Mouse (Mus musculus) hindbrain, embryonic 13.5 days (tissue): ENCODE results near the gene Agpat3. TPM values are rescaled to one million over a fixed set of nuclear protein-coding genes. Genes with fewer than 3 reads are reported as not detected.
"Not testable (repeated sequence)": the region's sequence is repeated elsewhere in the genome, so short reads cannot be mapped to it uniquely, and the experiment has no call there.

Experiments used
- ATAC-seq: fragments of 200-750 bp; cut with Nextera tagmentation; 2 replicates; pipeline ENCODE4 v1.8.0; 2017; ENCODE audit warnings: moderate TSS enrichment; ENCODE audit not compliant: low FRiP score
- H3K27ac ChIP-seq: fragments of 300-500 bp; sonication (generic); 2 replicates; pipeline ENCODE4 v1.5.1; 2015; ENCODE audit warnings: inconsistent platforms, mild to moderate bottlenecking, moderate library complexity
- H3K27me3 ChIP-seq: fragments of 300-500 bp; sonication (generic); 2 replicates; pipeline ENCODE4 v1.6.1; 2015; ENCODE audit warnings: mild to moderate bottlenecking, inconsistent platforms
- H3K36me3 ChIP-seq: fragments of 300-500 bp; sonication (generic); 2 replicates; pipeline ENCODE4 v1.6.1; 2015; ENCODE audit warnings: mild to moderate bottlenecking, inconsistent platforms
- H3K4me1 ChIP-seq: fragments of 300-500 bp; sonication (generic); replicated peaks from 2 replicates; pipeline ENCODE4 v1.6.1; 2015; ENCODE audit warnings: inconsistent platforms
- H3K4me2 ChIP-seq: fragments of 300-500 bp; sonication (generic); 2 replicates; pipeline ENCODE4 v1.6.1; 2015; ENCODE audit warnings: inconsistent platforms, mild to moderate bottlenecking, moderate library complexity
- H3K4me3 ChIP-seq: fragments of 300-500 bp; sonication (generic); 2 replicates; pipeline ENCODE4 v1.5.1; 2015; ENCODE audit warnings: mild to moderate bottlenecking, inconsistent platforms
- H3K9ac ChIP-seq: fragments of 300-500 bp; sonication (generic); 2 replicates; pipeline ENCODE4 v1.6.1; 2015; ENCODE audit warnings: mild to moderate bottlenecking, inconsistent platforms
- H3K9me3 ChIP-seq: fragments of 300-500 bp; sonication (generic); 2 replicates; pipeline ENCODE4 v1.6.1; 2016; ENCODE audit warnings: inconsistent platforms
- WGBS: fragments of 180-500 bp; shearing (Covaris S2); methylation state at CpG from one replicate; pipeline ENCODE4 v1.1.7; 2015; 5-methylcytosine and 5-hydroxymethylcytosine counted together
- polyA plus RNA-seq: library from polyadenylated mRNA; unstranded; fragments of >200 nt; fragmentation: Nextera tagmentation; extraction: Ambion mirVana; gene quantifications from 2 replicates; pipeline ENCODE4 v1.2.1, GENCODE M21; 2015

Agpat3 gene
- polyA plus RNA-seq, 1 experiment from 2014 or later = 51.2 TPM

GRCm38 (mm10) chr10:78378516-78378915, 26.2 kb upstream of the Agpat3 start:
- 95% methylated on average over 7 of the region's 7 CpGs for WGBS
- Histone ChIP-seq H3K9ac (no peak overlapping the region), H3K27me3 (no peaks in the 10 kb centered on the region; the same call in 1 of the 2 replicates), H3K4me1 (no peaks in the 10 kb centered on the region), H3K9me3 (no peaks in the 10 kb centered on the region), H3K4me2 (no peak overlapping the region), H3K27ac (no peak overlapping the region), H3K36me3 (no peaks in the 10 kb centered on the region), H3K4me3 (no peak overlapping the region)
- ATAC-seq = no peak

GRCm38 (mm10) chr10:78372681-78373668, 20.7 kb upstream of the Agpat3 start:
- WGBS = 72% methylated on average over 27 of the region's 27 CpGs

GRCm38 (mm10) chr10:78371746-78372145, 19.5 kb upstream of the Agpat3 start:
- Histone ChIP-seq H3K4me1 (no peaks in the 10 kb centered on the region), H3K9ac (no peak overlapping the region), H3K27me3 (no peaks in the 10 kb centered on the region), H3K36me3 (no peaks in the 10 kb centered on the region), H3K4me2 (no peak overlapping the region), H3K27ac (no peak overlapping the region), H3K9me3 (no peaks in the 10 kb centered on the region), H3K4me3 (no peak overlapping the region)
- WGBS = 94% methylated on average over 6 of the region's 6 CpGs
- ATAC-seq = no peak

More at GRCm38 (mm10) chr10:78372681-78373668, 20.7 kb upstream of the Agpat3 start:
- no peak overlapping the region for H3K9ac ChIP-seq
- ATAC-seq = no peak
- no peaks in the 10 kb centered on the region for H3K36me3 ChIP-seq
- no peaks in the 10 kb centered on the region for H3K4me1 ChIP-seq
- H3K27ac ChIP-seq = no peak overlapping the region
- H3K27me3 ChIP-seq = no peaks in the 10 kb centered on the region
- no peaks in the 10 kb centered on the region for H3K9me3 ChIP-seq
- no peak overlapping the region for H3K4me2 ChIP-seq
- H3K4me3 ChIP-seq = no peak overlapping the region

- Histone ChIP-seq H3K36me3 (no peaks in the 10 kb centered on the region), H3K9me3 (no peaks in the 10 kb centered on the region), H3K4me2 (no peak overlapping the region), H3K27ac (no peak overlapping the region), H3K27me3 (no peaks in the 10 kb centered on the region), H3K9ac (no peak overlapping the region), H3K4me3 (no peak overlapping the region), H3K4me1 (no peaks in the 10 kb centered on the region)
- 50% methylated on average over 4 of the region's 4 CpGs for WGBS
- no peak for ATAC-seq
These were observed 15.3 kb upstream of the Agpat3 start for GRCm38 (mm10) chr10:78367586-78367985.

GRCm38 (mm10) chr10:78366851-78367312, 14.6 kb upstream of the Agpat3 start:
- Histone ChIP-seq H3K9me3 (no peaks in the 10 kb centered on the region), H3K9ac (no peak overlapping the region), H3K27me3 (no peaks in the 10 kb centered on the region), H3K4me2 (no peak overlapping the region), H3K36me3 (no peaks in the 10 kb centered on the region), H3K27ac (no peak overlapping the region), H3K4me1 (no peaks in the 10 kb centered on the region), H3K4me3 (no peak overlapping the region)
- WGBS = 80% methylated on average over 9 of the region's 9 CpGs
- no peak for ATAC-seq

- ATAC-seq = no peak
- Histone ChIP-seq H3K4me1 (no peaks in the 10 kb centered on the region), H3K4me2 (no peak overlapping the region), H3K9me3 (no peaks in the 10 kb centered on the region), H3K4me3 (no peak overlapping the region), H3K27me3 (no peaks in the 10 kb centered on the region), H3K9ac (no peak overlapping the region), H3K27ac (no peak overlapping the region), H3K36me3 (no peaks in the 10 kb centered on the region)
- WGBS = 51% methylated on average over 5 of the region's 5 CpGs
These were observed 14.0 kb upstream of the Agpat3 start for GRCm38 (mm10) chr10:78366195-78366834.

GRCm38 (mm10) chr10:78365555-78365954, 13.3 kb upstream of the Agpat3 start:
- no peaks in the 10 kb centered on the region for H3K4me1 ChIP-seq
- no peak overlapping the region for H3K4me3 ChIP-seq
- ATAC-seq = no peak
- H3K36me3 ChIP-seq = no peaks in the 10 kb centered on the region
- no peaks in the 10 kb centered on the region for H3K9me3 ChIP-seq
- WGBS = 85% methylated on average over 6 of the region's 6 CpGs
- H3K9ac ChIP-seq = no peak overlapping the region
- no peaks in the 10 kb centered on the region for H3K27me3 ChIP-seq
- H3K27ac ChIP-seq = no peak overlapping the region
- H3K4me2 ChIP-seq = no peak overlapping the region

GRCm38 (mm10) chr10:78364106-78364505, 11.8 kb upstream of the Agpat3 start:
- no peak overlapping the region for H3K9ac ChIP-seq
- no peaks in the 10 kb centered on the region for H3K27me3 ChIP-seq
- H3K36me3 ChIP-seq = no peaks in the 10 kb centered on the region
- H3K9me3 ChIP-seq = no peaks in the 10 kb centered on the region
- 79% methylated on average over 2 of the region's 2 CpGs for WGBS
- H3K27ac ChIP-seq = no peak overlapping the region
- no peak overlapping the region for H3K4me3 ChIP-seq
- H3K4me2 ChIP-seq = no peak overlapping the region
- no peaks in the 10 kb centered on the region for H3K4me1 ChIP-seq
- ATAC-seq = no peak

GRCm38 (mm10) chr10:78363366-78363765, 11.1 kb upstream of the Agpat3 start:
- Histone ChIP-seq H3K27me3 (no peaks in the 10 kb centered on the region), H3K9me3 (no peaks in the 10 kb centered on the region), H3K4me1 (no peaks in the 10 kb centered on the region), H3K27ac (no peak overlapping the region), H3K36me3 (no peaks in the 10 kb centered on the region), H3K4me2 (no peak overlapping the region), H3K9ac (no peak overlapping the region), H3K4me3 (no peak overlapping the region)
- 92% methylated on average over 6 of the region's 6 CpGs for WGBS
- ATAC-seq = no peak

GRCm38 (mm10) chr10:78361951-78362350, 9.7 kb upstream of the Agpat3 start:
- ATAC-seq = no peak
- H3K27me3 ChIP-seq = no peaks in the 10 kb centered on the region
- no peak overlapping the region for H3K4me3 ChIP-seq
- H3K9ac ChIP-seq = no peak overlapping the region
- no peaks in the 10 kb centered on the region for H3K36me3 ChIP-seq
- no peaks in the 10 kb centered on the region for H3K4me1 ChIP-seq
- 83% methylated on average over 2 of the region's 2 CpGs for WGBS
- no peaks in the 10 kb centered on the region for H3K9me3 ChIP-seq
- no peak overlapping the region for H3K4me2 ChIP-seq
- no peak overlapping the region for H3K27ac ChIP-seq

- Histone ChIP-seq H3K4me2 (no peak overlapping the region), H3K9me3 (no peaks in the 10 kb centered on the region), H3K27me3 (no peaks in the 10 kb centered on the region), H3K9ac (no peak overlapping the region), H3K27ac (no peak overlapping the region), H3K4me3 (no peak overlapping the region), H3K4me1 (no peaks in the 10 kb centered on the region), H3K36me3 (no peaks in the 10 kb centered on the region)
- no peak for ATAC-seq
- whole genome bisulfite sequencing = 84% methylated on average over 3 of the region's 3 CpGs
These were observed 8.0 kb upstream of the Agpat3 start for GRCm38 (mm10) chr10:78360290-78360711.

GRCm38 (mm10) chr10:78358999-78359398, 6.7 kb upstream of the Agpat3 start:
- H3K4me1 ChIP-seq, ATAC-seq, H3K4me3 ChIP-seq, H3K27me3 ChIP-seq, H3K9me3 ChIP-seq, H3K9ac ChIP-seq, H3K27ac ChIP-seq, H3K4me2 ChIP-seq, H3K36me3 ChIP-seq: not testable (repeated sequence)
- 98% methylated on average over 3 of the region's 3 CpGs for WGBS
